ENCODE assay signal across 18 mouse cellular contexts in genomic region chr2:130919062-130919593, GRCm38 (mm10).
"Had no signal": no experiment of that assay in that cellular context is flagged by ENCODE, and none has a peak within 500 bp of the region (broad histone marks: within the 10 kb centered on the region; RNA-seq: fewer than 3 reads in every experiment).

No protein-coding gene starts in this region.

- H3K4me1 ChIP-seq: midbrain, embryonic 10.5 days had no signal

- H3K27me3 ChIP-seq: neural tube, embryonic 13.5 days; neural tube, embryonic 15.5 days had no signal

- H3K4me2 ChIP-seq: lung, embryonic 14.5 days; neural tube, embryonic 13.5 days; neural tube, embryonic 15.5 days had no signal

- H3K27ac ChIP-seq: midbrain, embryonic 10.5 days; neural tube, embryonic 13.5 days; neural tube, embryonic 15.5 days had no signal

- H3K9ac ChIP-seq: lung, embryonic 14.5 days; neural tube, embryonic 13.5 days; neural tube, embryonic 15.5 days had no signal

- DNase-seq: lung, adult 18-20 months; lung, embryonic 14.5 days; lung, postnatal 10 days; lung, postnatal 4 days; midbrain, embryonic 14.5 days; retina, postnatal 1 day; right cerebral cortex, adult 18-20 months; right cerebral cortex, postnatal 25 days; right cerebral cortex, postnatal 4 days; spleen, adult 18-20 months; thymus, adult 18-20 months; thymus, postnatal 14 days; thymus, postnatal 36 days had no signal

- H3K9me3 ChIP-seq: midbrain, embryonic 10.5 days; neural tube, embryonic 13.5 days; neural tube, embryonic 15.5 days had no signal

- H3K36me3 ChIP-seq: midbrain, embryonic 10.5 days; neural tube, embryonic 13.5 days; neural tube, embryonic 15.5 days had no signal

- H3K4me3 ChIP-seq: midbrain, embryonic 10.5 days; myocyte; neural tube, embryonic 13.5 days; neural tube, embryonic 15.5 days had no signal

- ATAC-seq: midbrain, embryonic 16.5 days had no signal
